Mouse (Mus musculus): ENCODE measurements at regions not wholly inside any gene's neighbourhood (a gene's known extent, or its start where the extent isn't known, plus 50 kb on each side); places are given as distances from the start of the nearest gene placed in this dataset.

- TF ChIP-seq ZC3H11A (IDR thresholded peaks at IDR 0.05; ENCODE audit: borderline replicate concordance, low read depth, low read length) (no peak), HCFC1 (IDR thresholded peaks at IDR 0.05; ENCODE audit: borderline replicate concordance, insufficient read depth, low read length) (no peak)
Observed at GRCm38 (mm10) chr9:26539042-26539441, 194.5 kb upstream of the B3gat1 start.

Data from ES-E14 (cell line).